ENCODE assay signal across 8 mouse cellular contexts in the genomic region with DNA sequence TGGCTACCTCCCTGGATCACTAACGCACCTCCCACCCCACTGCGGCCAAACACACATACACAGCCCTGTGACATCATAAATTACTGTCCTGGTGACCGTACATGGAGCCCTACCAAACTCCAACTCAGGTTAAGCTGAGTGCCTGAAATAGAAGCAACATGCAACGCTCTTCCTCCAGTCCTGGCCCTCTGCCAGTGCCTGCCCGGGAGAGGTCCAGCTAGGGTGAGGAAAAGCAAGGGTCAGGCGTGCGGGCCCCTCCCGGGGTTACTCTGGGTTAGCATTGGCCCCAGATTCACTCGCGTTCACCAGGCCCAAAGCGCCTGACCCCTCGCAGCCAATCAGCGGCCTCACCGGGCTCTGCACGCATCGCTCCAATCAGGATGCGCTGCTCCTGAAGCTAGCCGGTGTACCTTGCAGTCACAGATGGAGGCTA. TPM values are rescaled to one million over a fixed set of nuclear protein-coding genes. Genes with fewer than 3 reads are reported as not detected.
DNase-seq lines count a peak whose midpoint lies in the region; ATAC-seq and TF ChIP-seq lines count a peak whose summit lies in the region.

No protein-coding gene starts in this region.

- no peaks in the 10 kb centered on the region for H3K36me3 ChIP-seq in forebrain, embryonic 16.5 days (ENCODE audit: control insufficient read depth, insufficient read depth)
- no peaks in the 10 kb centered on the region for H3K36me3 ChIP-seq in lung, embryonic 16.5 days (ENCODE audit: control insufficient read depth, insufficient read depth, low read length)
- H3K36me3 ChIP-seq in thymus, adult 2 months (ENCODE audit: control insufficient read depth, insufficient read depth, low read length): peaks cover 2% of the 10 kb centered on the region; the same call in 1 of the 2 replicates

- TF ChIP-seq POLR2A in olfactory bulb, adult 2 months (IDR thresholded peaks at IDR 0.05; ENCODE audit: insufficient read depth, low read depth, low read length): no peak
- TF ChIP-seq POLR2A in thymus, adult 2 months (IDR thresholded peaks at IDR 0.05; ENCODE audit: control insufficient read depth, extremely low read depth, insufficient read depth, low read length, poor library complexity): no peak

- no peak overlapping the region for H3K27ac ChIP-seq in forebrain, embryonic 16.5 days (ENCODE audit: low read length)
- H3K27ac ChIP-seq in lung, embryonic 16.5 days (ENCODE audit: low read length): peak overlapping the region; percentile 53; the same call in 1 of the 2 replicates
- peak overlapping the region; percentile 99 for H3K27ac ChIP-seq in olfactory bulb, adult 2 months (ENCODE audit: insufficient read depth, low read depth, low read length)
- no peak overlapping the region for H3K27ac ChIP-seq in thymus, adult 2 months (ENCODE audit: control insufficient read depth, insufficient read depth, low read length)

- intact Hi-C loops in heart, postnatal 25 days (cut with DNase I): no loop called here

- DNase-seq in MN1 (ENCODE audit: low spot score): peak; percentile 92
- peak; percentile 91 for DNase-seq in cerebellum, adult 8-10 months
- DNase-seq in heart, postnatal 25 days (ENCODE audit: low spot score): peak; percentile 87
- peak; percentile 78 to 87 for DNase-seq in layer of hippocampus, adult 18-20 months (ENCODE audit: low spot score in 2 of 2)
- DNase-seq in thymus, adult 2 months: peak; percentile 57

- H3K4me3 ChIP-seq in forebrain, embryonic 16.5 days (replicated peaks; ENCODE audit: low read length): peak overlapping the region; percentile 61
- peak overlapping the region; percentile 58 for H3K4me3 ChIP-seq in lung, embryonic 16.5 days (ENCODE audit: low read length)
- H3K4me3 ChIP-seq in olfactory bulb, adult 2 months (ENCODE audit: insufficient read depth, low read depth, low read length): peak overlapping the region; percentile 39
- H3K4me3 ChIP-seq in thymus, adult 2 months (ENCODE audit: control insufficient read depth, insufficient read depth, low read length): peak overlapping the region; percentile 13

- H3K4me1 ChIP-seq in forebrain, embryonic 16.5 days (replicated peaks; ENCODE audit: control insufficient read depth, insufficient read depth, low read length): peaks cover 16% of the 10 kb centered on the region
- H3K4me1 ChIP-seq in lung, embryonic 16.5 days (replicated peaks; ENCODE audit: control insufficient read depth, insufficient read depth, low read length): peaks cover 16% of the 10 kb centered on the region
- H3K4me1 ChIP-seq in olfactory bulb, adult 2 months (ENCODE audit: control insufficient read depth, insufficient read depth, low read length): peaks cover 23% of the 10 kb centered on the region
- H3K4me1 ChIP-seq in thymus, adult 2 months (replicated peaks; ENCODE audit: control insufficient read depth, insufficient read depth, low read length): peaks cover 11% of the 10 kb centered on the region

- peak overlapping the region; percentile 64 for H3K9ac ChIP-seq in forebrain, embryonic 16.5 days (replicated peaks; ENCODE audit: low read depth, low read length)
- peak overlapping the region; percentile 62 for H3K9ac ChIP-seq in lung, embryonic 16.5 days (ENCODE audit: low read length)

- no peak for TF ChIP-seq CTCF in olfactory bulb, adult 2 months (IDR thresholded peaks at IDR 0.05; ENCODE audit: insufficient read depth, low read depth, low read length)
- no peak for TF ChIP-seq CTCF in thymus, adult 2 months (IDR thresholded peaks at IDR 0.05; ENCODE audit: borderline replicate concordance, control insufficient read depth, extremely low read depth, insufficient read depth, low read length, poor library complexity)

- peaks cover 3% of the 10 kb centered on the region for H3K9me3 ChIP-seq in forebrain, embryonic 16.5 days (ENCODE audit: control insufficient read depth, low read length)
- peaks cover 4% of the 10 kb centered on the region; the same call in 1 of the 2 replicates for H3K9me3 ChIP-seq in lung, embryonic 16.5 days (ENCODE audit: control insufficient read depth, low read length)

- H3K4me2 ChIP-seq in forebrain, embryonic 16.5 days (ENCODE audit: low read length): peak overlapping the region; percentile 96
- peak overlapping the region; percentile 82 for H3K4me2 ChIP-seq in lung, embryonic 16.5 days (ENCODE audit: low read depth, low read length)

- ATAC-seq in forebrain, embryonic 16.5 days: peak; percentile 92
- ATAC-seq in lung, embryonic 16.5 days (ENCODE audit: low read depth): peak; percentile 89

- 2% methylated on average over 18 of the region's 18 CpGs for WGBS in forebrain, embryonic 16.5 days
- WGBS in lung, embryonic 16.5 days: 2% methylated on average over 18 of the region's 18 CpGs
- 2% methylated on average over 18 of the region's 18 CpGs for WGBS in olfactory bulb, adult 2 months
- WGBS in thymus, adult 2 months: 16% methylated on average over 18 of the region's 18 CpGs

- H3K27me3 ChIP-seq in forebrain, embryonic 16.5 days (replicated peaks; ENCODE audit: control insufficient read depth, insufficient read depth, low read length): no peaks in the 10 kb centered on the region
- no peaks in the 10 kb centered on the region for H3K27me3 ChIP-seq in lung, embryonic 16.5 days (ENCODE audit: control insufficient read depth, insufficient read depth, low read depth, low read length)
- H3K27me3 ChIP-seq in thymus, adult 2 months (ENCODE audit: control insufficient read depth, insufficient read depth, low read length): no peaks in the 10 kb centered on the region

RNA-seq across cellular contexts. Expression of gene Scd4, which starts 18.5 kb away (rescaled TPM):
- polyA plus RNA-seq in forebrain, embryonic 16.5 days (2015; fragmentation: Nextera tagmentation; extraction: Ambion mirVana): 0.07 and 0.16 TPM in 2 replicates
- 1 to 10 TPM; 6.5 to 9.2 TPM for total RNA-seq in heart, postnatal 25 days (2021)
- 1 to 10 TPM; 2.2 to 2.4 TPM for total RNA-seq in layer of hippocampus, adult 18-20 months (2021)
- 0.40 and 0.49 TPM in 2 replicates for polyA plus RNA-seq in lung, embryonic 16.5 days (2015; fragmentation: Nextera tagmentation; extraction: Ambion mirVana)
- not detected in 2 replicates for polyA plus RNA-seq in olfactory bulb, adult 2 months (2012; ENCODE audit: insufficient read depth, insufficient read length, low replicate concordance, missing spikeins)
- 2.2 and 2.7 TPM in 2 replicates for polyA plus RNA-seq in thymus, adult 2 months (2012; rRNA removed)

RNA-seq across cellular contexts. Expression of gene Scd2, which starts 20.9 kb away (rescaled TPM):
- polyA plus RNA-seq in forebrain, embryonic 16.5 days (2015; fragmentation: Nextera tagmentation; extraction: Ambion mirVana): 290 and 318 TPM in 2 replicates
- total RNA-seq in heart, postnatal 25 days (2021): 10 to 100 TPM; 12.5 to 13.1 TPM
- 100 to 1,000 TPM; 656 to 658 TPM for total RNA-seq in layer of hippocampus, adult 18-20 months (2021)
- 225 and 232 TPM in 2 replicates for polyA plus RNA-seq in lung, embryonic 16.5 days (2015; fragmentation: Nextera tagmentation; extraction: Ambion mirVana)
- polyA plus RNA-seq in olfactory bulb, adult 2 months (2012; ENCODE audit: insufficient read depth, insufficient read length, low replicate concordance, missing spikeins): 299 and 337 TPM in 2 replicates
- 261 and 320 TPM in 2 replicates for polyA plus RNA-seq in thymus, adult 2 months (2012; rRNA removed)

Comparison
In these comparisons a context has a peak if more than half of its experiments do, and no peak if none do; other contexts are left out.
1. H3K27ac ChIP-seq: peak in lung, embryonic 16.5 days (single experiment) and olfactory bulb, adult 2 months (single experiment); none in forebrain, embryonic 16.5 days (single experiment) and thymus, adult 2 months (single experiment).
2. Peak in every context shown above with its lines, with median percentiles within 50 percentile points of each other: DNase-seq and H3K4me3 ChIP-seq.